Mouse (Mus musculus) hindbrain, embryonic 13.5 days (tissue): ENCODE measurements around the gene Aak1. TPM values are rescaled to one million over a fixed set of nuclear protein-coding genes. Genes with fewer than 3 reads are reported as not detected.
"Not testable (repeated sequence)": the region's sequence is repeated elsewhere in the genome, so short reads cannot be mapped to it uniquely, and the experiment has no call there.

Experiments used
- ATAC-seq: fragments of 200-750 bp; cut with Nextera tagmentation; 2 replicates; pipeline ENCODE4 v1.8.0; 2017; ENCODE audit warnings: moderate TSS enrichment; ENCODE audit not compliant: low FRiP score
- H3K27ac ChIP-seq: fragments of 300-500 bp; sonication (generic); 2 replicates; pipeline ENCODE4 v1.5.1; 2015; ENCODE audit warnings: inconsistent platforms, mild to moderate bottlenecking, moderate library complexity
- H3K27me3 ChIP-seq: fragments of 300-500 bp; sonication (generic); 2 replicates; pipeline ENCODE4 v1.6.1; 2015; ENCODE audit warnings: mild to moderate bottlenecking, inconsistent platforms
- H3K36me3 ChIP-seq: fragments of 300-500 bp; sonication (generic); 2 replicates; pipeline ENCODE4 v1.6.1; 2015; ENCODE audit warnings: mild to moderate bottlenecking, inconsistent platforms
- H3K4me1 ChIP-seq: fragments of 300-500 bp; sonication (generic); replicated peaks from 2 replicates; pipeline ENCODE4 v1.6.1; 2015; ENCODE audit warnings: inconsistent platforms
- H3K4me2 ChIP-seq: fragments of 300-500 bp; sonication (generic); 2 replicates; pipeline ENCODE4 v1.6.1; 2015; ENCODE audit warnings: inconsistent platforms, mild to moderate bottlenecking, moderate library complexity
- H3K4me3 ChIP-seq: fragments of 300-500 bp; sonication (generic); 2 replicates; pipeline ENCODE4 v1.5.1; 2015; ENCODE audit warnings: mild to moderate bottlenecking, inconsistent platforms
- H3K9ac ChIP-seq: fragments of 300-500 bp; sonication (generic); 2 replicates; pipeline ENCODE4 v1.6.1; 2015; ENCODE audit warnings: mild to moderate bottlenecking, inconsistent platforms
- H3K9me3 ChIP-seq: fragments of 300-500 bp; sonication (generic); 2 replicates; pipeline ENCODE4 v1.6.1; 2016; ENCODE audit warnings: inconsistent platforms
- WGBS: fragments of 180-500 bp; shearing (Covaris S2); methylation state at CpG from one replicate; pipeline ENCODE4 v1.1.7; 2015; 5-methylcytosine and 5-hydroxymethylcytosine counted together
- polyA plus RNA-seq: library from polyadenylated mRNA; unstranded; fragments of >200 nt; fragmentation: Nextera tagmentation; extraction: Ambion mirVana; gene quantifications from 2 replicates; pipeline ENCODE4 v1.2.1, GENCODE M21; 2015

Aak1 gene
- polyA plus RNA-seq, 1 experiment from 2014 or later: 34.5 TPM

- peaks cover 28% of the 10 kb centered on the region for H3K4me1 ChIP-seq
- H3K9me3 ChIP-seq: peaks cover 1% of the 10 kb centered on the region; the same call in 1 of the 2 replicates
- H3K4me3 ChIP-seq: peak overlapping the region; percentile 91
- H3K4me2 ChIP-seq: peak overlapping the region; percentile 64
- H3K27ac ChIP-seq: peak overlapping the region; percentile 97
- H3K9ac ChIP-seq: peak overlapping the region; percentile 97
- no peaks in the 10 kb centered on the region for H3K27me3 ChIP-seq
- ATAC-seq: 0 out of 2 replicates have a peak, but pooled peaks have one; percentile 4
- H3K36me3 ChIP-seq: no peaks in the 10 kb centered on the region
- WGBS: 1% methylated on average over 11 of the region's 11 CpGs
Measured at GRCm38 (mm10) chr6:87042004-87042336, 192.7 kb downstream of the Aak1 start.

GRCm38 (mm10) chr6:87042337-87043130 is 193.2 kb downstream of the Aak1 start, which contains the start of gene Gfpt1:
TSS of gene Gfpt1 (plus strand) at chr6:87042846.
- under 1% methylated on average over 66 of the region's 68 CpGs for WGBS
- peaks cover 28% of the 10 kb centered on the region for H3K4me1 ChIP-seq
- peak within 1 kb of the TSS; percentile 97 for H3K9ac ChIP-seq
- H3K36me3 ChIP-seq: no peaks in the 10 kb centered on the region
- no peaks in the 10 kb centered on the region for H3K9me3 ChIP-seq
- ATAC-seq: peak; percentile 96
- peak within 1 kb of the TSS; percentile 91 for H3K4me3 ChIP-seq
- H3K27ac ChIP-seq: peak within 1 kb of the TSS; percentile 97
- no peaks in the 10 kb centered on the region for H3K27me3 ChIP-seq
- H3K4me2 ChIP-seq: peak within 1 kb of the TSS; percentile 64

DNA sequence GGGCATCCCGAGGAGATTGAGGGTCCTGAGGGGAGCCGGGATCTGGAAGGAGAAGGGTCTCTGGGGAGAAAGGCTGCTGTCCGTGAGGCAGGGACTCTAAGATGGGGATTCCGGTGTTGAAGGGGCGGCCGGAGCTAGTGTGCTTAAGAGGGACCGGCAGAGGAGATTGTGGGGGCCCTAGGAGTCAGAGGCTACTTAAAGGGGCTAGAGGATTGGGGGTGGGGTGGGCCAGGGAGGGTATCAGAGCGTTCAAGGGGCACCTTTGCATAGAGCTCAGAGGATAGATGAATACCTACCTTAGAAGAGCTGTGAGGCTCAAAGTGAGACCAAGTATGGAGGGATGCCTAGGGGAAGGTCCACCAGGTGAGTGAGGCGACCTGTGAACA is 193.8 kb downstream of the Aak1 start:
- H3K27me3 ChIP-seq: no peaks in the 10 kb centered on the region
- peaks cover 5% of the 10 kb centered on the region for H3K36me3 ChIP-seq
- H3K4me3 ChIP-seq: peak overlapping the region; percentile 91
- 1% methylated on average over 9 of the region's 9 CpGs for WGBS
- no peaks in the 10 kb centered on the region for H3K9me3 ChIP-seq
- peak overlapping the region; percentile 97 for H3K9ac ChIP-seq
- peak; percentile 61 for ATAC-seq
- peaks cover 28% of the 10 kb centered on the region for H3K4me1 ChIP-seq
- peak overlapping the region; percentile 64 for H3K4me2 ChIP-seq
- peak overlapping the region; percentile 97 for H3K27ac ChIP-seq

GRCm38 (mm10) chr6:87044895-87045294 is 195.6 kb downstream of the Aak1 start:
- H3K9me3 ChIP-seq: no peaks in the 10 kb centered on the region
- H3K27ac ChIP-seq: no peak overlapping the region
- peaks cover 28% of the 10 kb centered on the region for H3K4me1 ChIP-seq
- WGBS: 91% methylated on average over 2 of the region's 2 CpGs
- H3K36me3 ChIP-seq: peaks cover 12% of the 10 kb centered on the region
- no peak for ATAC-seq
- H3K27me3 ChIP-seq: no peaks in the 10 kb centered on the region
- peak overlapping the region; percentile 5; the same call in 1 of the 2 replicates for H3K9ac ChIP-seq
- H3K4me3 ChIP-seq: no peak overlapping the region
- H3K4me2 ChIP-seq: no peak overlapping the region; the same call in 1 of the 2 replicates

DNA sequence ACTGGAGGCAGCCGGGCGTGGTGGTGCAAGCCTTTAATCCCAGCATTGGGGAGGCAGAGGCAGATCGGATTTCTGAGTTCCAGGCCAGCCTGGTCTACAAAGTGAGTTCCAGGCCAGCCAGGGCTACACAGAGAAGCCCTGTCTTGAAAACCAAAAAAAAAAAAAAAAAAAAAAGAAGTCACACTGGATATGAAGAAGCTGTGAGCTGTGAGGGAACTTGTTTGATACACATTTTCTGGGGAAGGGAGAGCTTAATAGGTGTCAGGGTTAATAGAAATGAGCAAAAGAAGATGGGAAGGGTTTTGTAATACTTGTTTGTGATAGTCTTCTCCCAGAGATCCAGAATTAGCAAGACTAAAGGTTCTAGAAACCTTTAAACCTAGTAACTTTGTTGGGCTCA is 196.2 kb downstream of the Aak1 start:
- no peak overlapping the region for H3K4me3 ChIP-seq
- H3K4me2 ChIP-seq: no peak overlapping the region
- H3K4me1 ChIP-seq: peaks cover 28% of the 10 kb centered on the region
- ATAC-seq: no peak
- peaks cover 12% of the 10 kb centered on the region for H3K36me3 ChIP-seq
- 78% methylated on average over 3 of the region's 3 CpGs for WGBS
- no peaks in the 10 kb centered on the region for H3K9me3 ChIP-seq
- H3K27me3 ChIP-seq: no peaks in the 10 kb centered on the region
- H3K9ac ChIP-seq: no peak overlapping the region
- H3K27ac ChIP-seq: no peak overlapping the region

GRCm38 (mm10) chr6:87048712-87049111 is 199.4 kb downstream of the Aak1 start:
- H3K27ac ChIP-seq, ATAC-seq, H3K4me2 ChIP-seq, H3K9ac ChIP-seq, H3K9me3 ChIP-seq, H3K4me3 ChIP-seq, H3K27me3 ChIP-seq: not testable (repeated sequence)
- 99% methylated on average over 7 of the region's 7 CpGs for WGBS
- peaks cover 37% of the 10 kb centered on the region for H3K36me3 ChIP-seq
- H3K4me1 ChIP-seq: peaks cover 16% of the 10 kb centered on the region

GRCm38 (mm10) chr6:87051886-87052425 is 202.6 kb downstream of the Aak1 start:
- Histone ChIP-seq H3K9ac (no peak overlapping the region), H3K9me3 (no peaks in the 10 kb centered on the region), H3K4me3 (no peak overlapping the region), H3K27ac (no peak overlapping the region), H3K4me2 (no peak overlapping the region), H3K36me3 (peaks cover 64% of the 10 kb centered on the region), H3K4me1 (no peaks in the 10 kb centered on the region), H3K27me3 (no peaks in the 10 kb centered on the region)
- no peak for ATAC-seq
- 96% methylated on average over 10 of the region's 10 CpGs for WGBS

Other genes with a start within 250 kb of the Aak1 start
- 0.74 and 0.81 TPM in 2 replicates for gene Asprv1, start 221.4 kb upstream of the Aak1 start, polyA plus RNA-seq
- gene Mxd1, start 180.4 kb upstream of the Aak1 start, polyA plus RNA-seq: 23.3 and 24.9 TPM in 2 replicates
- 116 and 122 TPM in 2 replicates for gene Snrnp27, start 165.0 kb upstream of the Aak1 start, polyA plus RNA-seq
- gene Gmcl1, start 116.1 kb upstream of the Aak1 start, polyA plus RNA-seq: 39.7 and 44.2 TPM in 2 replicates
- gene Anxa4, start 55.9 kb upstream of the Aak1 start, polyA plus RNA-seq: 5.3 and 6.2 TPM in 2 replicates
- gene Nfu1, start 159.7 kb downstream of the Aak1 start, polyA plus RNA-seq: 126 and 130 TPM in 2 replicates
- 19.0 and 22.5 TPM in 2 replicates for gene Gfpt1, start 193.3 kb downstream of the Aak1 start, polyA plus RNA-seq